Mouse (Mus musculus): ENCODE measurements around the gene Slc5a10.

GRCm38 (mm10) chr11:61719826-61720225 lies 800 bp downstream of the Slc5a10 start:
- TF ChIP-seq CTCF (IDR thresholded peaks at IDR 0.05; ENCODE audit: low read depth, low read length), result no peak
- no peak for TF ChIP-seq GATA2 (IDR thresholded peaks at IDR 0.05; ENCODE audit: borderline replicate concordance, low read depth, low read length)
- TF ChIP-seq GATA1 (IDR thresholded peaks at IDR 0.05; ENCODE audit: borderline replicate concordance, low read length), result no peak
- TF ChIP-seq TAL1 (conservative IDR thresholded peaks at IDR 0.05; ENCODE audit: low read depth, low read length), result no peak

All from G1E (cell line).